Mouse (Mus musculus): Measurements from ENCODE around the gene Rrp8. TPM values are rescaled to one million over a fixed set of nuclear protein-coding genes. Genes with fewer than 3 reads are reported as not detected.

Rrp8 gene
- 21.2 to 29.2 TPM (median 24.9 TPM) in 4 replicates for total RNA-seq (2023)

DNA sequence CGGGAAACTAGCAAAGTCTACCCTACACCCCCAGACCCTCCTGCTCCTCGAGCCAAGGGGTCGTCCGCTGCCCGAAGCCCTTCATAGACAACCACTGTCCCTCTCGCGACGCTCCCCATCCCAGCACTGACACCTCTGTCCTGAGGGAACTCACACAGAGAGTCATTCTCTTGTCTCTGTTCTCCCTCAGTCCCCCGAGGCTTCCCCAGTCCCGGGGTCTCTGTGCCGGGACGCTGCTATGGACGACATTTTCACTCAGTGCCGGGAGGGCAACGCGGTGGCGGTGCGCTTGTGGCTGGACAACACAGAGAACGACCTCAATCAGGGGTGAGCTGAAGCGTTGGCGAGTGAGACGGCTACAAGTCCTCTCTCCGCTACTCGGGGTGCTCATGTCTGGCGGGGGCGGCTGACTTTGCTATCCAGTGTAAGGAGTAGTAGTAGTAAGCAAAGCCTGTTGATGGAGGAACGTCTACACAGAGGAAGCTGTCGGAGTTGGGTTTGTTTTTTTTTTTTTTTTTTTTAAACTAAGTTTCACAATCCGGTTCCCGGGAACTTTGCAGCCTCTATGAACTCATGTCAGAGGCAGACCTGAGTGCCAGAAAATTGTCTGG lies at the start of gene Rrp8:
TSS of gene Rrp8 (minus strand) at position 475 of the 611 bp plus-strand sequence.

DNA sequence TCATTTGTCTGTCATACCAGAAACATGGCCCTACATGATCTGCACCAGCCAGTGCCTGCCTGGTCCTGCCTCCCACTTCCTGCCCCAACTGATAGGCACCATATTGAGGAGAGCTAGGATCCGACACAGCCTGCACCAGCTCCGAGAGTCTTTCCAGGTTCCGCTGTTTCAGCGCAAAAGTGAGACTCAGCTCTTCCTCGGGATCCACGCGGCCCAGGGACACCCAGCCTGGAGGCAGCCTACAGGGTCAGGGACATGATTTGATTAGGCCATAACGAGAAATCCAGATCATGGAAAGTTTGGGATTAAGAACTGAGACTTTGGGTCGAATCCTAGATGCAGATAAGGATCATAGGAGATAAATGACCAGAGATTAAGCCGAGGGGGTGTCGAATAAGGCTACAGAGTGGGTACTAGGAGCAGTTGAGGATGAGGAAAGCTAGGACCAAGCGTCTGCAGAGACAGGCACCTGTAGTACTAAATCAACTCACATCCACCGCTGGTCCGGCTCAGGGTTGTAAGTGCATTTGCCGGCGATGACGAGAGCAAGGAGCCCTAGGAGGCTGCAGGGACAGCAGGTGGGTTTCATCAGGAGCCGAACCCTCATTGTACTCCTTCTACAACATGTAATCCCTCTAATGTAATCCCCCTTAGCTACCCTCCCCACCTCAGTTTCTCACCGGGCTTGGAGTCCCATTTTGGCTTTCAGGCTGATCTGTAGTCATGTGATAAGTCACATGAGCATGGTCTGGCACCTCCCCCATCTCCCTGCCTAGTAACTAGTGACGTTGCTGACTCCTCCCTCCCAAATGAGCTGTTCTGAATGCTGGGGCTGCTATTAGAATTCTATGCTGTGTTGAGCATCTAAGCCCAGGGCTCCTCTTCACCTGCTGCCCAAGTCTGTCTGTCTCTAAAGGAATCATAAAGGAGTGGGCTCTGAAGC lies 14.6 kb upstream of the Rrp8 start, which contains the start of gene Tpp1:
TSS of gene Tpp1 (minus strand) at position 745 of the 943 bp plus-strand sequence.

GRCm38 (mm10) chr7:105743926-105744590 lies 6.9 kb upstream of the Rrp8 start, which contains the start of gene Taf10:
Gene Taf10, minus strand, starts transcription at chr7:105744361.

GRCm38 (mm10) chr7:105736264-105736901 lies 802 bp downstream of the Rrp8 start, which contains the start of gene Ilk:
Gene Ilk, plus strand, starts transcription at chr7:105736592.

Other genes starting within 250 kb of the Rrp8 start
- gene Smpd1, start 183.0 kb downstream of the Rrp8 start, total RNA-seq (2023): 20.3 to 24.9 TPM (median 21.6 TPM) in 4 replicates
- gene Apbb1, start 155.7 kb downstream of the Rrp8 start, total RNA-seq (2023): 3.0 to 6.0 TPM (median 4.4 TPM) in 4 replicates
- 0.39 TPM in 2 of 4 replicates, not detected in the others for gene Hpx, start 137.2 kb downstream of the Rrp8 start, total RNA-seq (2023)
- 28.5 to 33.7 TPM (median 31.1 TPM) in 4 replicates for gene Trim3, start 103.8 kb downstream of the Rrp8 start, total RNA-seq (2023)
- gene Timm10b, start 97.3 kb downstream of the Rrp8 start, total RNA-seq (2023): 44.7 to 62.5 TPM (median 54.4 TPM) in 4 replicates
- gene Arfip2, start 97.0 kb downstream of the Rrp8 start, total RNA-seq (2023): 35.4 to 45.7 TPM (median 40.0 TPM) in 4 replicates
- 12.0 to 22.1 TPM (median 16.1 TPM) in 4 replicates for gene Gm45799, start 96.8 kb downstream of the Rrp8 start, total RNA-seq (2023)
- 8.4 to 11.3 TPM (median 8.9 TPM) in 4 replicates for gene Dnhd1, start 86.6 kb downstream of the Rrp8 start, total RNA-seq (2023)
- gene Ilk, start 793 bp downstream of the Rrp8 start, total RNA-seq (2023): 72.5 to 84.4 TPM (median 74.9 TPM) in 4 replicates
- gene Taf10, start 7.0 kb upstream of the Rrp8 start, total RNA-seq (2023): 194 to 205 TPM (median 201 TPM) in 4 replicates
- gene Tpp1, start 14.8 kb upstream of the Rrp8 start, total RNA-seq (2023): 73.9 to 93.1 TPM (median 76.4 TPM) in 4 replicates
- gene Dchs1, start 50.3 kb upstream of the Rrp8 start, total RNA-seq (2023): not detected in 4 replicates
- gene Mrpl17, start 73.7 kb upstream of the Rrp8 start, total RNA-seq (2023): 40.1 to 62.5 TPM (median 46.6 TPM) in 4 replicates
- gene Gm4070, start 216.6 kb upstream of the Rrp8 start, total RNA-seq (2023): 58.9 to 94.8 TPM (median 75.0 TPM) in 4 replicates

Measured in B cell, adult 62 days (primary cell).